Mouse (Mus musculus): ENCODE measurements around the gene Ghrh.

DNA sequence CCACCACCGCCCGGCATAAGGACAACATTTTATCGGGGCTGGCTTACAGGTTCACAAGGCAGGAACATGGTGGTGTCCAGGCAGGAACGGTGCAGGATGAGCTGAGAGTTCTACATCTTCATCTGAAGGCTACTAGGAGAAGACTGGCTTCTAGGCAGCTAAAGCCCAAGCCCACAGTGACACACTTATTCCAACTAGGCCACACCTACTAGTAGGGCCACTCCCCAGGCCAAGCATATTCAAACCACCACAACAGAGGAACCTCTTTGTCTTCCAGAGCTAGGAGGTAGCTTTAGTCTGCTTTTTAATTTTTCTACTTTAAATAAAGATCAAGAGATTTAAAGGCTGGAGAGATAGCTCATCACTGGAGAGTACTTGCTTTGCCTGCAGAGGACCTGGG, 46.2 kb upstream of the Ghrh start:
- no peak for TF ChIP-seq GATA1 (IDR thresholded peaks at IDR 0.05; ENCODE audit: borderline replicate concordance, low read length)
- no peak for TF ChIP-seq FLI1 (IDR thresholded peaks at IDR 0.05; ENCODE audit: low read length)
